Mouse (Mus musculus) lung, postnatal 0 days (tissue): ENCODE results near the gene Rcbtb1. TPM values are rescaled to one million over a fixed set of nuclear protein-coding genes. Genes with fewer than 3 reads are reported as not detected.

ENCODE experiments used
- ATAC-seq: fragments of 200-750 bp; cut with Nextera tagmentation; 2 replicates; pipeline ENCODE4 v1.8.0; 2017; ENCODE audit warnings: moderate library complexity
- DNase-seq: peaks from one replicate; pipeline ENCODE4 v3.0.0-alpha.2; 2016; ENCODE audit warnings: low spot score
- H3K27ac ChIP-seq: fragments of 300-500 bp; sonication (generic); 2 replicates; pipeline ENCODE4 v1.5.1; 2014; ENCODE audit warnings: antibody characterized with exemption, mild to moderate bottlenecking, low read length, mixed read lengths
- H3K27me3 ChIP-seq: fragments of 300-500 bp; sonication (generic); replicated peaks from 2 replicates; pipeline ENCODE4 v1.6.1; 2014; ENCODE audit warnings: low read length, mixed read lengths; ENCODE audit not compliant: insufficient read depth
- H3K36me3 ChIP-seq: fragments of 300-500 bp; sonication (generic); 2 replicates; pipeline ENCODE4 v1.6.1; 2014; ENCODE audit warnings: low read length, mixed read lengths; ENCODE audit not compliant: insufficient read depth
- H3K4me1 ChIP-seq: fragments of 300-500 bp; sonication (generic); 2 replicates; pipeline ENCODE4 v1.6.1; 2014; ENCODE audit warnings: antibody characterized with exemption, low read depth, low read length, mixed read lengths; ENCODE audit not compliant: insufficient read depth
- H3K4me2 ChIP-seq: fragments of 300-500 bp; sonication (generic); replicated peaks from 2 replicates; pipeline ENCODE4 v1.6.1; 2014; ENCODE audit warnings: low read depth, mild to moderate bottlenecking, low read length, moderate library complexity, mixed read lengths
- H3K4me3 ChIP-seq: fragments of 300-500 bp; sonication (generic); 2 replicates; pipeline ENCODE4 v1.5.1; 2014; ENCODE audit warnings: low read depth, low read length
- H3K9ac ChIP-seq: fragments of 300-500 bp; sonication (generic); replicated peaks from 2 replicates; pipeline ENCODE4 v1.6.1; 2014; ENCODE audit warnings: low read depth, mild to moderate bottlenecking
- H3K9me3 ChIP-seq: fragments of 300-500 bp; sonication (generic); 2 replicates; pipeline ENCODE4 v1.6.1; 2016; ENCODE audit warnings: low read length, mixed read lengths
- CTCF ChIP-seq: IDR thresholded peaks from 2 replicates; pipeline ENCODE4 v1.5.1; 2016; ENCODE audit warnings: antibody characterized with exemption, mild to moderate bottlenecking
- EP300 ChIP-seq: IDR thresholded peaks from 2 replicates; pipeline ENCODE4 v1.6.1; 2016; ENCODE audit warnings: antibody characterized with exemption, mild to moderate bottlenecking, control low read depth
- WGBS: fragments of 180-500 bp; shearing (Covaris S2); extraction: QIAGEN DNeasy Blood & Tissue Kit; methylation state at CpG from one replicate; pipeline ENCODE4 v1.1.7; 2014; 5-methylcytosine and 5-hydroxymethylcytosine counted together
- polyA plus RNA-seq: library from polyadenylated mRNA; unstranded; fragments of >200 nt; fragmentation: Nextera tagmentation; extraction: Ambion mirVana; gene quantifications from 2 replicates; pipeline ENCODE4 v1.2.1, GENCODE M21; 2015

Gene Rcbtb1
- polyA plus RNA-seq, 1 experiment from 2014 or later, result 15.0 TPM

DNA sequence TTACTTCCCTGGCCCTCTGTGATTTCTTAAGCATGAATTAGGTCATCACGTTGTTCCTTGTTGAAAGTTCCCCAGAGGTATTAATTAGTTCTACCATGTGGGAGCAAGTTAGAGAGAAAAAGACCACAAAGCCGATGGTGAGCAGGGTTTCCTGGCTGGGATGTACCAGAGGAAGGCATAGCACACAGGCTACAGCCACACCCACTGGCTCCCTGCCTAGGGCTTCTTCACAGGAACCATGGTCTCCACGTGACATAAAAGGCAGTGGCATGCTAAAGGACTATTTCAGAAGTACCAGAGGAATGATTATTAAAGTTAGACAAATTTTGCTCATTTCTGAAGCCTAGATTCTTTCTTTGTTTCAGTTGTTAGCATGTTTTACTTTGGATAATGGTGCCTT is 18.2 kb downstream of the Rcbtb1 start:
- no peak overlapping the region for H3K4me3 ChIP-seq
- H3K9me3 ChIP-seq, result no peaks in the 10 kb centered on the region
- 71% methylated on average over 3 of the region's 3 CpGs for WGBS
- ATAC-seq (no peak), DNase-seq (no peak)
- H3K4me2 ChIP-seq, result no peak overlapping the region
- peaks cover 15% of the 10 kb centered on the region for H3K36me3 ChIP-seq
- H3K27me3 ChIP-seq, result no peaks in the 10 kb centered on the region
- no peak overlapping the region for H3K27ac ChIP-seq
- TF ChIP-seq EP300 (no peak), CTCF (no peak)
- no peaks in the 10 kb centered on the region for H3K4me1 ChIP-seq
- H3K9ac ChIP-seq, result no peak overlapping the region

DNA sequence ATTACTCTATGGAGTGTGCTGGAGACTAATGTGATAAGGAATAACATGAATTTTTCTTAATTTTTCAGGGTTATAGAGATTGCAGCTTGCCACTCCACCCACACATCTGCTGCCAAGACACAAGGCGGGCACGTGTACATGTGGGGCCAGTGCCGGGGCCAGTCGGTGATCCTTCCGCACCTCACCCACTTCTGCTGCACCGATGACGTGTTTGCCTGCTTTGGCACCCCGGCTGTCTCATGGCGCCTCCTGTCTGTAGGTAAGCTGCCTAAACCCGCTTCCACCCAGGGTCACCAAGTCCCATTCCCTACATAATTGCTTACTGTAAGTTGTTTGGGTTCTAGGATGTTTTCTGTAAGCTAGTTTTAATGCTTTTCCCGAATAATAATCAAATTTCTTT is 25.2 kb downstream of the Rcbtb1 start:
- peaks cover 33% of the 10 kb centered on the region for H3K36me3 ChIP-seq
- H3K9ac ChIP-seq, result no peak overlapping the region
- no peak overlapping the region for H3K4me3 ChIP-seq
- WGBS, result 96% methylated on average over 11 of the region's 11 CpGs
- no peaks in the 10 kb centered on the region for H3K9me3 ChIP-seq
- no peaks in the 10 kb centered on the region for H3K27me3 ChIP-seq
- no peak overlapping the region for H3K4me2 ChIP-seq
- H3K27ac ChIP-seq, result no peak overlapping the region
- no peak for TF ChIP-seq EP300
- TF ChIP-seq CTCF, result no peak
- H3K4me1 ChIP-seq, result no peaks in the 10 kb centered on the region
- DNase-seq (no peak), ATAC-seq (no peak)

DNA sequence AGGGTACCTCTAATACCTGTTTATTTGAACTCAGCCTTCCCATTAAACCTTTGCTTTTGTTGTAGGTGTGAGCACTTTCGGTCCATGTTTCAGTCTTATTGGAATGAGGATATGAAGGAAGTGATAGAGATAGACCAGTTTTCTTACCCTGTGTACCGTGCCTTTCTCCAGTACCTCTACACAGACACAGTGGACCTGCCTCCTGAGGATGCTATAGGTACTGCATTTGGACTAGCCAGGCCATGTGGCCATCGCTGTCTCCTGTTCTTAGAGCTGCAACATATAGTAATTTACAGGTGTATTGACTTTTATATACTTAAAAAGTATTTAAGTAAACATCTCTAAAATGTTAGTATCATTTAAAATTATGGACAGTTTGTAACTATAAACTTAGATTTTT is 28.8 kb downstream of the Rcbtb1 start:
- 93% methylated on average over 3 of the region's 3 CpGs for WGBS
- no peak overlapping the region for H3K9ac ChIP-seq
- no peak overlapping the region for H3K4me2 ChIP-seq
- no peak for ATAC-seq
- H3K36me3 ChIP-seq, result peaks cover 17% of the 10 kb centered on the region; the same call in 1 of the 2 replicates
- no peaks in the 10 kb centered on the region for H3K4me1 ChIP-seq
- H3K27ac ChIP-seq, result no peak overlapping the region
- H3K9me3 ChIP-seq, result no peaks in the 10 kb centered on the region
- no peak overlapping the region for H3K4me3 ChIP-seq
- DNase-seq, result no peak
- TF ChIP-seq EP300 (no peak), CTCF (peak; percentile 13)
- no peaks in the 10 kb centered on the region for H3K27me3 ChIP-seq

- Histone ChIP-seq H3K36me3 (peaks cover 17% of the 10 kb centered on the region; the same call in 1 of the 2 replicates), H3K9me3 (no peaks in the 10 kb centered on the region), H3K9ac (no peak overlapping the region), H3K27ac (no peak overlapping the region), H3K4me3 (no peak overlapping the region), H3K27me3 (no peaks in the 10 kb centered on the region), H3K4me2 (no peak overlapping the region), H3K4me1 (no peaks in the 10 kb centered on the region)
- DNase-seq, result no peak
- TF ChIP-seq CTCF (no peak), EP300 (no peak)
- WGBS, result 87% methylated on average over 21 of the region's 21 CpGs
- ATAC-seq, result no peak
Measured at GRCm38 (mm10) chr14:59230331-59230966, 29.4 kb downstream of the Rcbtb1 start.

- H3K4me1 ChIP-seq, result no peaks in the 10 kb centered on the region
- H3K27me3 ChIP-seq, result no peaks in the 10 kb centered on the region
- TF ChIP-seq CTCF (peak; percentile 65), EP300 (no peak)
- DNase-seq (peak; percentile 43), ATAC-seq (peak; percentile 32; the same call in 1 of the 2 replicates)
- H3K36me3 ChIP-seq, result peaks cover 9% of the 10 kb centered on the region; the same call in 1 of the 2 replicates
- H3K27ac ChIP-seq, result no peak overlapping the region
- H3K4me2 ChIP-seq, result no peak overlapping the region
- WGBS, result 54% methylated on average over 5 of the region's 5 CpGs
- no peak overlapping the region for H3K9ac ChIP-seq
- no peak overlapping the region for H3K4me3 ChIP-seq
- no peaks in the 10 kb centered on the region for H3K9me3 ChIP-seq
Measured at GRCm38 (mm10) chr14:59232003-59232402, 31.0 kb downstream of the Rcbtb1 start.

DNA sequence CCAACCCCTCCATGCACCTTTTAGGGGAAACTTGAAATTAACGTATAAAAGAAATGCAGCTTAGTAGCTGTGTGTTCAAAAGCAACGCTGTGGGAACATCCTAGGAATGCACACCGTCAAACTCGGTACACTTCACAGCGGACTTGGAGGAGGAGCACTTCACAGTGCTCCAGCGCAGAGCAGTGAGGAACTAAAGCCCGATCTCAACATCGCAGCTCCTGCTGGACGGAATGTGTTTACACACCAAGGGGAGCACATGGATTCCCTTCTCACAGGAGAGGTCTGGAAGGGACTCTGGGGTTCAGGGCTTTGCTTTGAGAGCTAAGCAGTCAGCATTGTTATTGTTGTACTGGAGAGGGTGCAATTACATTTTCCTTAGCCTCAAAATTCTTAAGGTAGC is 32.6 kb downstream of the Rcbtb1 start:
- H3K27ac ChIP-seq, result no peak overlapping the region
- no peak overlapping the region for H3K9ac ChIP-seq
- peak; percentile 61 for TF ChIP-seq CTCF
- TF ChIP-seq EP300, result no peak
- H3K27me3 ChIP-seq, result no peaks in the 10 kb centered on the region
- H3K36me3 ChIP-seq, result no peaks in the 10 kb centered on the region; the same call in 1 of the 2 replicates
- H3K4me3 ChIP-seq, result no peak overlapping the region
- ATAC-seq (peak; percentile 75), DNase-seq (peak; percentile 23)
- 73% methylated on average over 9 of the region's 9 CpGs for WGBS
- H3K9me3 ChIP-seq, result no peaks in the 10 kb centered on the region
- H3K4me1 ChIP-seq, result no peaks in the 10 kb centered on the region
- no peak overlapping the region for H3K4me2 ChIP-seq
